Mouse (Mus musculus) gastrocnemius, postnatal 4 days (tissue): ENCODE results near the gene Fgg. TPM values are rescaled to one million over a fixed set of nuclear protein-coding genes. Genes with fewer than 3 reads are reported as not detected.

Experiments
- total RNA-seq, 2 experiments: library from RNA; stranded (reverse); gene quantifications; 2 replicates each; pipeline ENCODE4 v1.2.3; 2021

Fgg gene
- total RNA-seq, 2 experiments from 2014 or later, result 0.78 to 5.0 TPM

Other genes with a start within 250 kb of the Fgg start
- 1 to 10 TPM; 2.9 to 3.5 TPM for gene Rbm46, start 131.2 kb upstream of the Fgg start, total RNA-seq
- gene Lrat, start 103.8 kb upstream of the Fgg start, total RNA-seq, result under 1 TPM; 0.15 to 0.18 TPM
- gene Fga, start 18.4 kb downstream of the Fgg start, total RNA-seq, result 1 to 10 TPM in 1 of 2 experiments, under 1 TPM in 1; 0.59 to 8.2 TPM
- 1 to 10 TPM in 1 of 2 experiments, under 1 TPM in 1; 0.27 to 3.4 TPM for gene Fgb, start 42.1 kb downstream of the Fgg start, total RNA-seq
- gene Plrg1, start 47.8 kb downstream of the Fgg start, total RNA-seq, result 10 to 100 TPM; 40.6 to 45.7 TPM
- gene Dchs2, start 120.2 kb downstream of the Fgg start, total RNA-seq, result 10 to 100 TPM; 17.1 to 18.0 TPM